Mouse (Mus musculus) heart, adult 2 months (tissue): ENCODE data around the gene Sema3g. TPM values are rescaled to one million over a fixed set of nuclear protein-coding genes. Genes with fewer than 3 reads are reported as not detected.
A peak's percentile ranks its signal among the peaks of the same experiment; 100 is the strongest.

ENCODE experiments used
- DNase-seq, 2 experiments: peaks; one replicate each; pipeline ENCODE4 v3.0.0; 2021
- H3K27ac ChIP-seq: fragments of 200-600 bp; 2 replicates; pipeline ENCODE4 v1.8.1; 2022
- H3K27me3 ChIP-seq: fragments of 200-500 bp; 2 replicates; pipeline ENCODE4 v1.6.1; 2012; ENCODE audit warnings: mild to moderate bottlenecking, low read length, inconsistent platforms, mixed read lengths; ENCODE audit not compliant: control insufficient read depth, insufficient read depth
- H3K36me3 ChIP-seq: fragments of 200-500 bp; 2 replicates; pipeline ENCODE4 v1.6.1; 2012; ENCODE audit warnings: low read length, inconsistent platforms; ENCODE audit not compliant: control insufficient read depth, insufficient read depth
- H3K4me1 ChIP-seq: fragments of 200-500 bp; 2 replicates; pipeline ENCODE4 v1.6.1; 2011; ENCODE audit warnings: low read length; ENCODE audit not compliant: control insufficient read depth, insufficient read depth
- H3K4me3 ChIP-seq: fragments of 200-600 bp; 2 replicates; pipeline ENCODE4 v1.8.1; 2022
- H3K79me2 ChIP-seq: fragments of 200-500 bp; replicated peaks from 2 replicates; pipeline ENCODE4 v1.6.1; 2012; ENCODE audit warnings: mild to moderate bottlenecking, inconsistent platforms, low read length, moderate library complexity, mixed read lengths; ENCODE audit not compliant: control insufficient read depth, insufficient read depth
- H3K9ac ChIP-seq: fragments of 200-500 bp; 2 replicates; pipeline ENCODE4 v1.6.1; 2012; ENCODE audit warnings: low read depth, mild to moderate bottlenecking, control low read depth, inconsistent platforms, low read length, mixed read lengths
- CTCF ChIP-seq: fragments of 200-600 bp; IDR thresholded peaks from 2 replicates; pipeline ENCODE4 v1.8.1; 2022; ENCODE audit warnings: antibody characterized with exemption, mild to moderate bottlenecking, moderate library complexity
- EP300 ChIP-seq: fragments of 200-500 bp; IDR thresholded peaks from 2 replicates; pipeline ENCODE4 v1.6.1; 2011; ENCODE audit warnings: low read depth, low read length, control low read depth; ENCODE audit not compliant: insufficient read depth
- POLR2A ChIP-seq: fragments of 200-500 bp; IDR thresholded peaks from 2 replicates; pipeline ENCODE4 v1.6.1; 2011; ENCODE audit warnings: mild to moderate bottlenecking, low read depth, low read length, control low read depth; ENCODE audit not compliant: insufficient read depth
- WGBS: fragments of 180-500 bp; shearing (Covaris S2); methylation state at CpG from one replicate; pipeline ENCODE4 v1.1.7; 2018; 5-methylcytosine and 5-hydroxymethylcytosine counted together
- intact Hi-C: fragments of 180-260 bp; cut with DNase I; formaldehyde crosslinking; loops from one replicate; pipeline ENCODE4 v1.15.1; 2025
- polyA plus RNA-seq: library from polyadenylated mRNA; depleted of rRNA; stranded (reverse); fragments of >200 nt; gene quantifications from 2 replicates; pipeline ENCODE4 v1.2.3, GENCODE M21; 2012
- total RNA-seq, 2 experiments: library from RNA; stranded (reverse); gene quantifications; 2 replicates each; pipeline ENCODE4 v1.2.3; 2021

Sema3g gene
- total and polyA plus RNA-seq, 3 experiments: 6.1 to 15.1 (median 15.0) TPM

GRCm38 (mm10) chr14:31260374-31260773 lies 42.7 kb downstream of the Sema3g start:
- 94% methylated on average over 4 of the region's 4 CpGs for WGBS
- no peaks in the 10 kb centered on the region for H3K36me3 ChIP-seq
- DNase-seq: no peak

DNA sequence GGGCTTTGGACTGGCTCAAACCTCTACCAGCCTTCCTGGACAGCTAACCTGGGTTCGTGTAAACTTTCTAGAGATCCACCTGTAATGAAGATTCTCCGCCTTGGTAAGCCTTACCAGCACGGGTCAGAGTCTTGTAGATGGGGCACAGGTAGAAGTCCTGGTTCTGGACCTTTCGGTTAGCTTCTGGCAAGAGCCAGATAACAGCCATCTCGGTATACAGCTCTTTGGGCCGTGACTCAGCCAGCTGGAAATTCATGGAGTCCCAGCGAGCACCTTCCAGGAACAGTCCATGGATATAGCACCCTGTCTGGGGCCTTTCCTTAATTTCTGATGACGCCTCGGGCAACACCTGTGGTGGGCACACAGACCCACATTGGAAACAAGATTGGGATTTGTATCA lies 43.3 kb downstream of the Sema3g start:
- H3K79me2 ChIP-seq: no peaks in the 10 kb centered on the region
- no peaks in the 10 kb centered on the region for H3K4me1 ChIP-seq
- no peak for DNase-seq
- TF ChIP-seq CTCF: no peak
- no peak for TF ChIP-seq EP300
- TF ChIP-seq POLR2A: no peak
- no peak overlapping the region for H3K4me3 ChIP-seq
- intact Hi-C loops: no loop called here
- H3K27me3 ChIP-seq: no peaks in the 10 kb centered on the region
- WGBS: 92% methylated on average over 9 of the region's 9 CpGs
- no peak overlapping the region for H3K9ac ChIP-seq
- no peaks in the 10 kb centered on the region for H3K36me3 ChIP-seq
- no peak overlapping the region for H3K27ac ChIP-seq

More at GRCm38 (mm10) chr14:31260374-31260773, 42.7 kb downstream of the Sema3g start:
- TF ChIP-seq CTCF (no peak), POLR2A (no peak), EP300 (no peak)
- H3K27me3 ChIP-seq: no peaks in the 10 kb centered on the region
- intact Hi-C loops: no loop called here
- no peak overlapping the region for H3K4me3 ChIP-seq
- no peak overlapping the region for H3K9ac ChIP-seq
- no peak overlapping the region for H3K27ac ChIP-seq
- no peaks in the 10 kb centered on the region for H3K79me2 ChIP-seq
- no peaks in the 10 kb centered on the region for H3K4me1 ChIP-seq

GRCm38 (mm10) chr14:31267649-31268048 lies 50.0 kb downstream of the Sema3g start:
- Histone ChIP-seq H3K4me3 (no peak overlapping the region), H3K9ac (no peak overlapping the region), H3K79me2 (no peaks in the 10 kb centered on the region), H3K4me1 (no peaks in the 10 kb centered on the region), H3K36me3 (no peaks in the 10 kb centered on the region), H3K27me3 (no peaks in the 10 kb centered on the region), H3K27ac (no peak overlapping the region)
- WGBS: 91% methylated on average over 11 of the region's 11 CpGs
- TF ChIP-seq POLR2A (no peak), EP300 (no peak)
- intact Hi-C loops: no loop called here
- DNase-seq: no peak

DNA sequence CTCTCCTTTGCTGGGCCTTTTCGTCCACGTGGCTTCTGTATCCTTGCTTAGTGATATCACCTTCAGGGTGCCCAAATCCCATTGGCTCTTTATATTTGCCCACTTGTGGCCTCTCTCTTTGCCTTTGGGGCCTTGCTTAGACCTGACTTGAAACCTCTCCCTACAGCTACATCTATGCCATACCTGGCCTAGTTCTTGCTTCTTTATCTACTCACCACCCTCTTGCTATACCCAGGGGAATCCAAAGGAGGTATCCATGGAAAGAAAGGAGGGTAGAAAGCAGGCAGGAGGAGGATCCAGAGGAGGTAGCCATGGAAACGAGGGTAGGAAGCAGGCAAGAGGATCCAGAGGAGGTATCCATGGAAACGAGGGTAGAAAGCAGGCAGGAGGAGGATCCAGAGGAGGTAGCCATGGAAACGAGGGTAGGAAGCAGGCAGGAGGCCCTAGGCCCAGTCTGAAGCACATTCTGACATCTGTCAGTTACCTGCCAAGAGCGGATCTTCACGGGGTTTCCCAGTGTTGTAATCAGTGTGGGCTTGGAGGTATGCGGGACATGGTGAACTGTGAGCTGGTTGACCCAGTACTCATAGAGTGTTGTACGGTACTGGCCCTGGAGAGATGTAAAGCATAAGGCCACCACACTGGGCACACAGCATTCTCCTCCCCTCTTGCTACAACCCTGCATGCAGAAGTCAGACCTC lies 50.8 kb downstream of the Sema3g start:
- intact Hi-C loops: no loop called here
- no peak for DNase-seq
- H3K27ac ChIP-seq: no peak overlapping the region
- H3K4me1 ChIP-seq: no peaks in the 10 kb centered on the region
- H3K9ac ChIP-seq: no peak overlapping the region
- no peaks in the 10 kb centered on the region for H3K79me2 ChIP-seq
- TF ChIP-seq CTCF (no peak), EP300 (no peak), POLR2A (no peak)
- no peaks in the 10 kb centered on the region for H3K27me3 ChIP-seq
- 81% methylated on average over 9 of the region's 9 CpGs for WGBS
- no peak overlapping the region for H3K4me3 ChIP-seq
- H3K36me3 ChIP-seq: no peaks in the 10 kb centered on the region

DNA sequence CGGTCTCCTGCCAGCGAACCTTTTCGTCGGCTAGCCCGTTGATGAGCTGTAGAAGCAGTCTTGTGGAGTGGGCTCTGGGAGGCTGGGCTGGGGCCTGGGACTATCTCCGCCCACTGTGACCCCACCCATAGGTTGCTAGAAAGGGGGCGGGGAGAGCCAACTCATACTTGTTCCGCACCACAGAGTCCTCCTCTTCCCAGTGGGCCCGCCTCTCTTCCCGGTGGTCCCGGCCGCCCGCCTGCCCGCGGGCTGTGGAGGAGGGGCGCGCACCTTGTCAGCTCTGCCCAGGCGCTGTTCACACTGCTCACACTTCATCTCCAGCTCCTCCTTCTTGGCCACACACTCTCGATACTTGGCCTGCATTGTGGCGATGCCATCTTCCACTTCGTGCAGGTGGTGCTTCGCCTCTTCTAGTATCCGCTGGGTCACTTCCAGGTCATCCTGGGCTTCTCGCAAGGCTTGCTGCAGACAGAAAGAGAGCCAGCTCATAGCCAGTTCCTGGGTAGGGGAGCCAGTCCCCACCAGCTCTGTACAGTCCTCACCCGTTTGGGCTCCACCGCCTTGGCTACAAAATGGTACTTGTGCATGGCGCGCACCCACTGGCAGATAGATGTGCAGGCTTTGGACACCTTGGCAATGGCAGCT lies 51.9 kb downstream of the Sema3g start:
- H3K36me3 ChIP-seq: no peaks in the 10 kb centered on the region
- H3K79me2 ChIP-seq: no peaks in the 10 kb centered on the region
- intact Hi-C loops: loop anchor here (5.0 kb wide), 1 partner anchor 58 kb away; no protein-coding TSS in a partner anchor
- H3K27ac ChIP-seq: no peak overlapping the region
- no peaks in the 10 kb centered on the region for H3K27me3 ChIP-seq
- peak in 1 of 2 experiments; percentile 17 for DNase-seq
- 24% methylated on average over 28 of the region's 28 CpGs for WGBS
- no peaks in the 10 kb centered on the region for H3K4me1 ChIP-seq
- H3K9ac ChIP-seq: no peak overlapping the region
- TF ChIP-seq CTCF (no peak), POLR2A (no peak), EP300 (no peak)
- H3K4me3 ChIP-seq: no peak overlapping the region

- H3K79me2 ChIP-seq: no peaks in the 10 kb centered on the region
- no peak overlapping the region for H3K4me3 ChIP-seq
- H3K4me1 ChIP-seq: no peaks in the 10 kb centered on the region
- DNase-seq: no peak
- no peak overlapping the region for H3K27ac ChIP-seq
- TF ChIP-seq POLR2A (no peak), CTCF (no peak), EP300 (no peak)
- intact Hi-C loops: loop anchor here (5.0 kb wide), 1 partner anchor 56 kb away; no protein-coding TSS in a partner anchor
- no peaks in the 10 kb centered on the region for H3K27me3 ChIP-seq
- no peak overlapping the region for H3K9ac ChIP-seq
- WGBS: 93% methylated on average over 6 of the region's 6 CpGs
- H3K36me3 ChIP-seq: no peaks in the 10 kb centered on the region
Observed at GRCm38 (mm10) chr14:31271121-31271520, 53.5 kb downstream of the Sema3g start.
